Mouse (Mus musculus) small intestine, adult 2 months (tissue): ENCODE data around the gene 5330417C22Rik.

Experiments used
- CTCF ChIP-seq: fragments of 200-500 bp; IDR thresholded peaks from 2 replicates; pipeline ENCODE4 v1.5.1; 2012; ENCODE audit warnings: low read depth, mild to moderate bottlenecking, control low read depth, inconsistent platforms, low read length, moderate library complexity, mixed read lengths; ENCODE audit not compliant: insufficient replicate concordance, insufficient read length; ENCODE audit errors: extremely low read depth
- POLR2A ChIP-seq: fragments of 200-500 bp; IDR thresholded peaks from 2 replicates; pipeline ENCODE4 v1.6.1; 2012; ENCODE audit warnings: low read depth, mild to moderate bottlenecking, control low read depth, inconsistent platforms, low read length, moderate library complexity

GRCm38 (mm10) chr3:108557888-108558287, 21.6 kb upstream of the 5330417C22Rik start:
- TF ChIP-seq CTCF, result no peak
- no peak for TF ChIP-seq POLR2A
